Mouse (Mus musculus): ENCODE measurements around the gene Calml4.
A peak's percentile ranks its signal among the peaks of the same experiment; 100 is the strongest.
"Not testable (repeated sequence)": the region's sequence is repeated elsewhere in the genome, so short reads cannot be mapped to it uniquely, and the experiment has no call there.

The Calml4 gene

DNA sequence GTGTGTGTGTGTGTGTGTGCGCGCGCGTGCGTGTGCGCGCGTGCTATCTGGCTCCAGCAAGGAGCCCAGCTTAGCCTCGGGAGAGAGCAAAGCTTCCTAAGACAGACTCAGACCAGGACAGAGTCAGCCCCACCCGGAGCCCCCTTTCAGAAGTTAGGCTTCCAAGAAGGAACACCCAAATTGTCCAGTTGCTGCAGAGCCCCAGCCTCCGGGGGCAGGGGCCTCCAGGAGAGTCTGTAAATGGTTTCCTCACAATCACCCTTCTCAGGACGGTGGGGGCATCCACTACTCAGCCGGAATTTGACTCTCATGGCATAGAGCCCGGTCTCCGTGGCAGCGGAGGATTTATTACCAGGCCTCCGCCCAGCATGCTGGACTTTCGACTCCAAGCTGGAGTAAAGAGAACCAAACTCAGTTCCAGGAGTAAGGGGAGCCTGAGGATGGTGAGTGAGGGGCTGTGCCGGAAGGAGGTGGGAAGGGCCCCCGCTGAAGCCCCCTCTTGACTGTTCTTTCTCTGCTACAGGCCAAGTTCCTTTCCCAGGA lies at the start of gene Calml4:
Calml4 (plus strand) TSS at position 362 of the 543 bp plus-strand sequence.
- peak; percentile 81 to 87 for DNase-seq

DNA sequence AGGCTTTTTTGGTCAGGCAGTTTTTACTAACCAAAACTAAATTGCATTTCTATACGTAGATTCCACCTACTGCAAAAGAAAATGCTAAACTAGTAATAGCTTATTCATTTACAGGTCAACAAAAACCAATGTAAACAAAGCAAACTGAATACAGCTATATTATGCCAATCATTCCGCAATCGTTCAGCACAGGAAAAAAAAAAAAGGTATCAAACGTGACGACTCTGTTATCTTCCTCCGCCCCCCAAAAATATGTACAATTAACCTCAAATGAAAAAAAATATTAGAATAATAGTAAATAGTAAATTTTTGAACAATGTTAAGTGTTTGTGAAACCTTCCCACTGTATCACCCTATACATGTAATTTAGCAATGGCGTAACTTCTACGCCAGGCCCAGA lies 47.8 kb upstream of the Calml4 start:
- DNase-seq, result no peak

DNA sequence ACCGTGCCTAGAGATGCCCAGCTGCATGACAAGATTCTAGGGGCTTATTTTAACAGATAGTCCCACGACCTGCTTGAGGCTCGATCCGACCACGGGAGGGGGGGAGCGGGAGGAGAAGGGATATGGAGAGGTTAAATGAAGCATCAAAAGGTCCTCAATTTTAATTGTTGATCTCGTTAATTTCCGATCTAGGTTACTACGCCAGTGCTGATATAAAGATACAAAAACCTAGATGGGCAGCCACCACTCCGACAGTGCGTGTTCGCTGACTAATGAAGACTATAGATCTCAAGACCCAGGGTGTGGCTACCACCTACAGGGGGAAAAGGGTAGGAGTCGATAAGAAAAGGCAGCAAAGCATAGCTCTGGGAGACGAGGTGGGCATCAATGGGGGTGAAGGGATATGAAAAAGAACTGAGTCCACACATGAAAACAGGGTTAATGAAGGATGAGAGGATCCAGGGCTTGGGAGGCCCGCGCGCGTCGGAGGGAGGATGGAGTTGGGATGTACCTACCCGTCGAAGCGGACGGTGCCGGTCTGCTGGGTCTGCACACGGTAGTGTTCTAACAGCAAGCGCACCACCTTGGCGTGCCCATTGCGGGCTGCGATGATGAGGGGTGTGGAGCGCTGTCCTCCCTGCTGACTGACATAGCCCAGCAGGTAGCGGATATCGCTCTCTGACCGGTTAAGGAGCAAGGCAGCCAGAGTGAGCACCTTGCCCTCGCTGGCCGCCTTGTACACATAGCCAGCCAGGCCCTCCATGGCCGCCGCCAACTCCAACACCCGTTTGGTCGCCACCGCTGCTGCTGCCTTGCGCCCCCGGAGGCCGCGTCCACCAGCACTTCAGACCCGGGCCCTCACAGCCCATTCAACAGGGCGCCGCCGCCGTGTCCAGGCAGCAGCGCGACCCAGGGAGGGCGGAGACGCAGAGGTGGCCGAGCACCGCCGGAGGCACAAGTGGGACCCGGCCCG lies 47.1 kb upstream of the Calml4 start:
- no peak for DNase-seq

DNA sequence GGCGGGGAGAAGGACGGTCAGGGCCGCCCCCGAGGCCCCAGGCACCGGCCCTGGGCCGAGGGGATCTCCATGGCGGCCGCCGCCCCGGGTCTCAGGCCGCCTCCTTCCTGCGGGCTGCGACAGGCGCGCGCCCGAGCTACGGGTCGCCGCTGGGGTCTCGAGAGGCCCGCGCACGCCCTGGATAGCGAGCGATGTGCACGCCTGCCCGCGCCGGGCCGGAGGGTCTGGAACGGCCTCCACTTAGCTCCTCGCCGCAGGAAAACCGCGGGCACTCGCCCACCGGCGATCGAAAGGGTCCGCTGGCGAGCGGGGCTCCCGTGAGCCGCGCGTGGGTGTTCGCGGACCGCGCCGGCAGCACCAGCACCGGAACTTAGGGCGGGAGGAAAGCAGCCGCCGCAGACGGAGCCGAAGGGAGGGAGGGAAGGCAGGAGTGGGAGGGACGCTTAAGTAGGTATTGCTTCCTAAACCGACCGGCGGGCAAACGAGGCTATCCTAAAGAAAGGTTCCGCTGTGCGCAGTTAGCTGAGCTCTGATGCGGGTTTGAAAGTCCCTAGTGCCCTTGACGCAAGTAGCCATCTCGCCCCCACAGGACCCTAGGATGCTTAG lies 46.3 kb upstream of the Calml4 start, which contains the start of gene Fem1b:
Fem1b (minus strand) TSS at position 419 of the 606 bp plus-strand sequence.
- peak; percentile 94 for DNase-seq

DNA sequence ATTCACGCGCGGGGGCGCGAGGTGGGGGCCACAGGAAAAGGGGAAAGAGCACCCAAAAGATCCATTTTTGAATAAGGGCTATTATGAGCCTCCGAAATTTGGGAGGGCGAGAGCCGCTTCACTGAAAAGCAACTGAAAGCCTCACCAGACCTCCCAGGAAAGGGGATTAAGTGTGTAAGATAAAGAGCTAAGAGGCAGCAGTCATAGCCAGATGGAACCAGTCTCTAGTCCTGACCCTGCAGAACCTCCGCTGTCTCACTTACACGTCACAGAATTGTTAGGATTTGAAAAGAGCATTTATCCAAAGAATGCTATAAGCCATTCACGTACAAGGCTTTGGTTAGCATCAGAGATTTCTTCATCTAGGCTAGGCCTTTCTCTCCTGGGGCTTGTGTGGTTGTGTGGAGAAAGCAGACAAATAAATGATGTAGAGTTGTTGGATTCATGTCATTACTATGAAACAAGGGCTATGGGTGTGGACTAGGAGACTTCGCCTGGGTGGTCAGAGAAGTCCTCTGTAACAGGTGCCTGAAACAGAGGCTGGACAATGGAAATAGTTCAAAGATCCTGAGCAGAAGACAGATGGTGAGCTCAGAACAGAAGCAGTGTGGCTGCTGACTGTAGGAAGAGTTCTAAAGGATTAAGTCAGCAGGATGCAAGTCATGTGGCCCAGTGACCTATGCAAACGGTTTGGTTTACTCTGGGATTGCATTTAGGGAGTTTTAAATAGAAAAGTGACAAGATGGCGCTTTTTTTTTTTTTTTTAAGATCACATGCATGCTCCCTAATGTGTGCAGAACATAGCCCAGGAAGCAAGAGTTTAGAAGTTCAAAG lies 45.4 kb upstream of the Calml4 start:
- no peak for DNase-seq

DNA sequence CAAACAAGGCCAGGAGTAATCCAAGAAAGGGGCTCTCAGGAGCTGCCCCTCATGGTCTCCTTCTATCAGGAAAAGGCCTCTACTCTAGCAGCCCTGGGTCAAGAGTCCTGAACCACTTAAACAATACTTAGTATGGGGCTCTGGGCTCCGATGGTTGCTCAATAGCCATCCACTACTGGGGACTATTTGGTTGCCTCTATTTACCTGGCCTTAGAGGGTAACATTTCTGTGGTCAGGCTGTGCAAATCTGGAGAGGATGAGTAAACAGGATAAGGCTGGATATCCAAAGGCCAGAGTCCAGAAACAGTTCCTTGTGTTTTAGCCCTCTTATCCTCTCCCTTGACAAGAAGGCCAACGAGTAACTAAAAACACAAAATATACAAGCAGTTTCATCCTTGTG lies 43.1 kb upstream of the Calml4 start:
- peak; percentile 41 to 58 for DNase-seq

DNA sequence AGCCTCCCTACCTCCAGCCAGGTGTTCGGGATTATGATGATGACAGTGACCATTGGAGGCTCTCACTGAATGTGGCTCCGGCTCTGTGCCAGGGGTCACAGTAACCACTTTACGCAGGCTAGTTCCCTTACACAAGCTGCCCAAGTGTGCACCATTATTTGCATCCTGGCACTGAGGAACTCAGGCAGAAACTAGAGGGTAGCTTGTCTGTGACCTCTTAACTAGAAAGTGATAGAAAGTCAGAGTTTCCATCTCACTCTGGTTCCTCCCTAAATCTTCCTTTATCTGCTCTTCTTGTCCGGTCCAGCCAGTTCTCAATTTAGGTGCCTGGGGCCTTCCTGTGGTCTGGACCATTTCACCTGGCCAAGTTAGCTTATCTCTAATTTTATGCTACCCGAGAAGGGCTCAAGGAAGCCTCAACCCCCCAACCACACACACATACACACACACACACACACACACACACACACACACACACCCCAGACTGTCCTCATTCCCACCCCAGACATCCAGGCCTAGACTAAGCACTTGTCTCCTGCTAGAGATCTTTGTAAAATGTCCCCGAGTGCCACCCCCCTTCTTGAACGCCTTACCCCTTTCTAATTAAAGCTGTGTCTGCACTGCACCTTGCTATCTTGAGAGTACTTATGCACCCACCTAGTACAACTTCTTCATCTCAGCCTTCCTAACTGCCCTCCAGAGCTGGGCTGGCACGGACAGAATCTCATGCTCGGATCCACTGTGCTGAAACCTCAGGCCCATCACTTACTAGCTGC lies 41.4 kb upstream of the Calml4 start:
- DNase-seq, result no peak

DNA sequence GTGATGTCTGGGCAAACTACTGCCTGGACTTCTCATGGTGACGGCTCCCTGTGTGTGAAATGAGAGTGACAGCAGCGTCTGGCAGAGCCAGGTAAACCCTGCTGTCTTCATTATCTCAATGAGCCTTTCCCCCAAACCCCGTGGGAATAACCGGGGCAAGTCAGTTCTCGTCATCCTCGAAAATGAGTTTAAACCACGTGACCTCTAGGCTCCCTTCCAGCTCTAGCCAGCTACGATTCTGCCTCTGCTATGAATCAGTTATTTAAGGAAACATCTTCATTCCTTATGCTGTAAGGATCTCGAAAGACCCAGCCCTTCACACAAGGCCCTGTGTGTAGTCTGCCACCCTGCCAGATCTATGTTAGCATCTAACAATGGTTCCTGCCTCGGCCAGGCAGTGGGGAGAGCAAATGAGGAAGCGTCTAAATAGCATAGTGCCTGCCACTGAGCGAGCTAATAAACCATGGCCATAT lies 40.7 kb upstream of the Calml4 start:
- DNase-seq, result no peak

DNA sequence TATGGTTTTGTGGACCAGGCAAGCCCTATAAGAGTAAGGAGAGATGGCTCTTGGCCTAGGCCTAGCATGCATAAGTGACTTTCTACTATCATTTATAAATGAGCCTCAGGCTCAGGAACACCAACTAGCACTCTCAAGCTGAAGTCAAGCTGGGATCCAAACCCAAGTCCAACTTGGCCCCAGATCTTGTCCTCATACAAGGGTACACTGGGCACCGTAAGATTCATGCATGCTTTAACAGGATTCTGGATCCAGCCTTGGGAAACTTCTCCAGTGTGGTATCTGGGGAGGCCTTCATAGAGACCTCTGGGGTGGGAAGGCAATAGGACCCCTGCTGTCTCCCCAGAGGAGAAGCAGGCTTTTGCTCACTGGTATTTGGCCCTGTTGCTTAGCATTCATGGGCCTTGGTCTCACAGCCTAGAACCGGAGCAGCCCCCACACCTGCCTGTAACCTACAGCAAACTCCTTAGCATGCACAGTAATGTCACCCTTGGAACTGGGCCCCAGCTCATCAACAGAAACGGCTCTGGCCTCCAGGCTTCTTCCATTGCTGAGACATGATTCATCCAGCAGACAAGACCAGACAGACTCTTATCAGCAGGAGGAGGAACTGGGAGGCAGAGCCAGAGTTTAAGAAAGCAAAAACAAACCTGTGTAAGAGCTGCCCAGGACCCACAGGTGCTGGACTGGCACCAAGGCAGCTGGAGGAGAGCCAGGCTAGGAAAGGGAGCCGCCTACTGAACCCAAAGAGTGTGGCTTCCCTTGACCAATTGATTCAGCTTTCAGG lies 39.9 kb upstream of the Calml4 start:
- peak; percentile 31 to 44 for DNase-seq

DNA sequence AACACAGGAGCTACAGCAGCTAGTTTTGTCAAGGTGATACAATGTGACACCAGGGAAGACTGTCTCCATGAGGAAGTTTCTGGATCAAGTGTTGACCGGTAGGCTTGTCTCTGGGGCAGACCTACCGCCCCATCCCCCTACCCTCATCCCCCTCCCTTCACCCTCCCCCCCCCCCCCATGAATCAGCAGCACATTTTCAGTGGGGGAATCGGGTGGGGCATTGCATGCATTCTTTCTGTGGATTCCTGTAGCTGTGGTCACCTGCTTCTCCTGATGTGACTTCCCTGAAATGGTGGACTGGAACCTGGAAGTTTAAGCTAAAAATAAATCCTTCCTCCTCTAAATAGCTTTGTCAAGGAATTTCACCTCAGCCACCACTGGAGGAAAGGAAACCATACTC lies 38.4 kb upstream of the Calml4 start:
- no peak for DNase-seq

DNA sequence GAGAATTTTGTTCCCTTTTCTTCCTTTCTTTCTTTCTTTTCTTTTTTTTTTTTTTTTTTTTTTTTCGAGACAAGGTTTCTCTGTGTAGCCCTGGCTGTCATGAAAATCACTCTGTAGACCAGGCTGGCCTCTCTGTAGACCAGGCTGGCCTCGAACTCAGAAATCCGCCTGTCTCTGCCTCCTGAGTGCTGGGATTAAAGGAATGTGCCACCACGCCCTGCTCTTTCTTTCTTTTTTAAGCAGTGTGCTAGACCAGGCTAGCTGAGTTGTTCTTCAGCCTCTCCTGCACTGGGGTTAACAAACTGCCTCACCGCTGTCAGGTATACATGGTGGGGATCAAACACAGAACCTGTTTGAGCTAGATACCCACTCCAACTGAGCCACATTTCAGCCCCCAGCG lies 38.0 kb upstream of the Calml4 start:
- DNase-seq, result not testable (repeated sequence)

DNA sequence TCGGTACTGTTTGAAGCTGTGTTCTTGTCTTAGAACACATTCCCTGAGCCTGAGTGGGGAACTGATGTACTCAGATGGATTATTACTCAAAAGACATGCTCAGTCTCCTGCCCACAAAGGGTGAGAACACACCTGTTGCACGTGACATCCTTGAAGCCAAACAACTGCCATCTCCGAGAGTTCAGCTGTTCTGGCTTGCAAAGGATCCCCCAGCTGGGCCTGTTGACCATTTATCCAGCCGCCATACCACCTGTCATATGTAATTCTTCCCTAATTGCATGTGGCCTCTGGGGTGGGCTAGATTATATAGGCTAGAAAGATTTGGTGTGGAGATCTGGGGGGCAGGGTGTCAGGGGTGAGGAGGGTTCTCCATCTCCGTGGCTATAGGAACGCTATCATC lies 37.1 kb upstream of the Calml4 start:
- DNase-seq, result no peak

DNA sequence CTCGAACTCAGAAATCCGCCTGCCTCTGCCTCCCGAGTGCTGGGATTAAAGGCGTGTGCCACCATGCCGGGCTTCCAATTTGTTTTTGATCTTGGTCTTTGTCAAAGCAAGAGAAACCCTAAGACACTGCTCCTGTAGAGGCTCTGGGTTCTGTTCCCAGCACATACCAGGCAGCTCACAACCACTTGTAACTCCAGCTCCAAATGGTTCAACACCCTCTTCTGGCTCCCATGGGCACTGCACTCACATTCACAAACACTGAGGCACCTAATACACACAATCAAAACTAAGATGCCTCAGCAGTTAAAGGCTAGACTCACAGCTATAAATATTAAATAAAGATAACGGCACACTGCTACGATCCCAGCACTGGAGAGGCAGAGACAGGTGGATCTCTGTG lies 36.1 kb upstream of the Calml4 start:
- DNase-seq, result no peak

DNA sequence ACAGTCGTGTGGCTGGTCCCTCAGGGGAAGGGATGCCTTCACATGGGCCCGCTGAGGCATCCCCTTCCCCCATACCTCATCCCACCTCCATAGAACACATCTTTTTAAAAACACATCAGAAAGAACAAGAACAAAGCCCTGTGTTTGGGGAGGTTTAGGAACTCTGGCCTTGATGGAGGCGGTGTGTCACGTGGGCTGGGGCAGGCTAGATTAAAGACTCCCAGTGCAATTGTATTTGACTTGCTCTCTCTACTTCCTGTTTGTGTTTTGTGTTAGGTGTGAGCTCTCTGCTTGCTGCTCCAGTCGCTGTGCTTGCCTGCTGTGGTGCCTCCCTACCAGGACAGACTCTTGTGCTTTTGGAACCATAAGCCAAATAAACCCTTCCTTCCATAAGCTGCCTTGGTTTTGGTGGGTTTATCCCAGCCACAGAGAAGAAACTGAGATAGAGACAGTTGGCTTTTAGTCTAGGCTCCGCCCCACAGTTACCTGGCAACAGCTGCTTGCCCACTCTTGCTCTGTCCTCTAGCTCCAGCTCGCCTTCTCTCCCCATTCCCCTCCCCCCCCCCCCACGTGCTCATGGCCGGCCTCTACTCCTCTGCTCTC lies 32.0 kb upstream of the Calml4 start:
- no peak for DNase-seq

DNA sequence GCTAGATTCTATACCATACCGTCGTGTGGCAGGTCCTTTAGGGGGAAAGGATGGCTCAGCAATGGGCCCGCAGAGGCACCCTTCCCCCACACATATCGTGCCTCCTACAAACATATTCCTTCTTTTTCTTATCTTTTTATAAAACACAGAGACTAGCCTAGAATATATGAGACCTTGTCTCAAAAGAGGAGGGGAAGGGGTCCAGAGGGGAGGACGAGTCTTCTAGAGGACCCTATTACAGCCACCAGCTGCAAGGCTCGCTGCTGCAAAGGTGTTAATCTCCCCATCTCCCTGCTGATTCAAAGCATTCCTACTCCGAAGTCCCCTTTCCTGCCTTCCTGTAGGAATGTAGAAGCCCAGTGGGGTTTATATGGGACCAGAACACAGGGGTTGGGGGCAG lies 31.4 kb upstream of the Calml4 start:
- DNase-seq, result no peak

DNA sequence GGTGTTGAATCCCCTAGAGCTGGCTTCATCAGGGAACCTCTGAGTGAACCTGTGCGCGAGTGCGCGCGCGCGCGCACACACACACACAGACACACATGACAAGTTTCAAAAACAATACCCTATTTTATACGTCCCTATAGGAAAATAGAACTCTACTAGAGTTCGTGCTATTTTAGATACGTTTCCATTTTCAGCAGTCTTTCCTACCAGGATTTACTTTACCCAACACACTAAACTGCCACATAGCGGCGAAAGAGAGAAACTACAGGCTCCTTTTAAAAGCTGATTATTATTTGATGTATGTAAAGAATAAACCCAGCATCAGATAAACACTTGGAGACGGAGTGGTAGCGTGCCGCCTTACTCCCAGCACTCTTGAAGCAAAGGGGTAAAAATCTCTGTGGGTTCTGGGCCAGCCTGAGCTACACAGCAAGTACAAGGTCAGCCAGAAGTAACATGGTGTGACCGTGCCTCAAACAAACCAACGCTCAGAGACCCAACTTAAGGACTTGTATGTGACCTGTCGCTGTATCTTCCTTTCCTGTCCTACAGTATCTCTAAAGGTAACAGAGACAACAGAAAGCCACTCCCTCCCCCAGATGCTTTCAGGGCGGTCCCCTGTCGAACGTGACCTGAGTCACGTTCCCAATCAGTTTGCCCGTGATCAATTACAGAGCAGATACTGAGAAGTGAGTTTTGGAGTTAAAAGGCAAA lies 29.8 kb upstream of the Calml4 start:
- peak; percentile 22 to 48 for DNase-seq

DNA sequence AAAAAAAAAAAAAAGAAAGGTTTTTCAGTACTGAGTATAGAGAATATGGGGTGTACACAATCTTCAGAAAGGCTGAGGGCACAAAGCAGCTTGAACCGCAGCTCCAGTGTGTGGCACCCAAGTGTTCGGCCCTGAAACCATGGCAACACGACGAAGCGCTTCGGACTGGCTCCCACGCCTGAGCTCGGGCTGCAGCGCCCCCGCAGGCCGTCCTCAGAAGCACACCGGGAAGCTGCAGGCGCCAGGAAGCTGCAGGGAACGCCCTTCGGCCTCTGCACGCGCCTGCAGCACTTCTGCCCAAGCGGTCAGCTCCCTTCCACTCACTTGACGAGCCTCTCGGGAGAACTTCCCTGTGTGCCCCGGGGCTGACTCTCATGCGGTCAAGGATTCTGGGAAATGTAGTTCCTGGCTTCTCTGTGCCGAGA lies 29.2 kb upstream of the Calml4 start:
- DNase-seq, result peak; percentile 98 to 99

DNA sequence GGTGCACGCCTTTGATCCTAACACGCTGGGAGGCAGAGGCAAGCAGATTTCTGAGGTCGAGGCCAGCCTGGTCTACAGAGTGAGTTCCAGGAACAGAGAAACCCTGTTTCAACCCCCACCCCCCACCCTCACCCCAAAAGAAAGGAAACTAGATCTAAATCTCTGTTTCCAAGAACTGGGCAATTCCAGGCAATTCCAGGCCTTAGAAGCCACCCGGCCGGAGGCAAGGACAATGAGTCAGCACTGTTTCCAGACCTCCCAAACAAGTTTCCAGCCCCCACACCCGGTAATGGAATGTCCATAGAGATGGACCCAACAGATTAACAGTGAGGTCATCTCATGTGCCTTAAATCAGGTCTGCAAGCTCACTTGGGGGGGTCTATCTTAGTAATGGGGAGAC lies 28.0 kb upstream of the Calml4 start:
- peak in 1 of 2 experiments; percentile 17 for DNase-seq

DNA sequence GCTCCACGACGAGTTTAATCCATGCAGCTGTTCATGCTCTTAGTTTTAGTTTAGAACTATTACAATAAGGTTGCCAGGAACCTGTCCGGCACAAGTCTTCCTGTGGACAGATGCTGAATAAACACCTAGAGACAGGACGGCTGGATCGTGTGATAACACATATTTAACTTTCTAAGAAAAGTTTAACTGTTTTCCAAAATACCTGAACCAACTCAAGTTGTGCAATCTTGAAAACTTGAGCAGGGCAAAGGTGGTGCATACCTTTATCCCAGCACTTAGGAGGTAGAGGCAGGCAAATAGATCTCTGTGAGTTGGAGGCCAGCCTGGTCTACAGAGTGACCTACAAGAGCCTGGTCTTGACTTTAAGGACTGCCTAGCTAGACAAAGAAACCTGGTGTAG lies 23.0 kb upstream of the Calml4 start:
- no peak for DNase-seq

Measured in lung, postnatal 4 days (tissue).